Mouse (Mus musculus) right cerebral cortex, postnatal 36 days (tissue): ENCODE data around the gene Caps2.
A peak's percentile ranks its signal among the peaks of the same experiment; 100 is the strongest.
"Not testable (repeated sequence)": the region's sequence is repeated elsewhere in the genome, so short reads cannot be mapped to it uniquely, and the experiment has no call there.

Experiments
- DNase-seq, 2 experiments: peaks; one replicate each; pipeline ENCODE4 v3.0.0; 2022; ENCODE audit warnings: low spot score in 2 of 2, mixed read lengths in 1 of 2

Gene Caps2

GRCm38 (mm10) chr10:112163168-112163766 lies at the start of gene Caps2:
Caps2 (plus strand) TSS chr10:112163621.
- no peak for DNase-seq

DNA sequence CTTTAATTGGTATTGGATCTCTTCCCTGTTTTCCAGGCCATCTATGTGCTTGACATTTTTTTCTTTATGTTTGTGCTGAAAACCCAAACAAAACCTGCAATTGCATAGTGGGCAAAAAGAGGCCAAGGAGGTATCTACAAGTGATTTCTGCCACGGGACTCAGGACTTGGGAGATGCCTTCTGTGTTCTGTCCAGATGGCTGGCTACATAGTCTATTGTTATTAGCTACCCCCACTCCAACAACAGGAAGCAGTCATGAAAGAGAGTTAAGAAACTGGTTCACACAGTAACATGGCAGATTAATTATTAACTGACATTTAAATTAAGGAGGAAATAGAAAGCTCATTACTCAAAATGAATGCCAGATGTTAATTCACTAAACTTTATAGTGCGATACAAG lies 38.3 kb upstream of the Caps2 start:
- not testable (repeated sequence) for DNase-seq

GRCm38 (mm10) chr10:112127682-112128230 lies 35.7 kb upstream of the Caps2 start:
- DNase-seq: not testable (repeated sequence)

GRCm38 (mm10) chr10:112132194-112132593 lies 31.2 kb upstream of the Caps2 start:
- DNase-seq: no peak

GRCm38 (mm10) chr10:112138050-112138870 lies 25.2 kb upstream of the Caps2 start:
- peak in 1 of 2 experiments; percentile 42 for DNase-seq

- DNase-seq: no peak
Measured at GRCm38 (mm10) chr10:112138871-112139430, 24.5 kb upstream of the Caps2 start.

GRCm38 (mm10) chr10:112139834-112140233 lies 23.6 kb upstream of the Caps2 start:
- DNase-seq: no peak

GRCm38 (mm10) chr10:112159882-112160560 lies 3.4 kb upstream of the Caps2 start, which contains the start of gene Glipr1l3:
Glipr1l3 (minus strand) TSS chr10:112160327.
- peak; percentile 80 to 88 for DNase-seq

DNA sequence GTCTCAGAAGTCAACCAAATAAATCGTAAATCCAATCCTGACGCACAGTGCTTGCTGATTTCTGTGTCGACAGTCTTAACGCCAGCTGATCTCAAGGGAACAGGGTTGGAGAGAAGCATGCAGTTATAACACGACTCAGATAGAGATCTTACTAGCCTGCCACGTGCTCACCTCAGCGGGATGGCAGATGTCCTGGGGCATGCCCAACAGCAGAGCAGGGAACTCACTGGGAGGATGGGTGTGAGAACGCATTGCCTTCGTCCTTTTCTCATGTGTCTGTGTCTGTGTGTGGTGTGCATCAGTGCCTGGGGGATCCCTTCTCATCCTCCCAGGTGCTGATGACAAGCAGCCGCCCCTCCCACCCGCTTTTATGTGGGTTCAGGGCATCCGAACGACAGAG lies 13.6 kb downstream of the Caps2 start:
- DNase-seq: not testable (repeated sequence)

DNA sequence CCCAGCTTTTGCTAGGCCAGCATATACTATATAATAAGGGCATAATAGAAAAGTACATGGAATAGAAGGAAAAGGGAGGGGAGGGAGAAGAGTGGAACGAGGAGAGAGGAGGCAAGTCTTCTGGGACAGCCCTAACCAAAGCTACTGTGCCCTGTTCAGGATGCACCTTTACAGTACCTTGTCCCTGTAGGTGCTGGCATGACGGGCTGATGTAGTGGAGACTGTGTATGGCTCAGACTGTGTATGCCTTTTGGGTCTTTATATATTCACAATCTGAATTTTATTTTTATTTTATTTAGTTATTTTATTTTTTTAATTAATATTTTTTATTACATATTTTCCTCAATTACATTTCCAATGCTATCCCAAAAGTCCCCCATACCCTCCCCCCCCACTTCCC lies 30.5 kb downstream of the Caps2 start:
- not testable (repeated sequence) for DNase-seq

DNA sequence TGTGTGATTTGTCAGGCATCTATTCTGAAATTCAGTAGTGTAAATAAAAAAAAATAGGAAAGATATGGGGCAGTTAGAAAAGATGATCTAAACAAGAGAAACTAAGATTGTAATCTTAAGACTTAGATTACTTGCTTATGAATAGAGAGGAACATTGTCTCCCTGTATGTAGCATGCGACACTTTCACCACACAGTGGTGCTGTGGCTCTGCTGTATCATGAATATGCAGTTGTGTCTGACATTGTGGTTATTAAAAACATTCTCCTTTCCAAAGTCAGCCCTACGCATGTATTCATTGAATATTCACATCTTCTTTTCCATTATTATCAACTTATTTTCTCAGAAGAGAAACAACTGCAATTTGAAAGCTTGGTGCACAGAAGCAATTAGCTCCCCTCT lies 40.0 kb downstream of the Caps2 start:
- peak; percentile 18 to 22 for DNase-seq

DNA sequence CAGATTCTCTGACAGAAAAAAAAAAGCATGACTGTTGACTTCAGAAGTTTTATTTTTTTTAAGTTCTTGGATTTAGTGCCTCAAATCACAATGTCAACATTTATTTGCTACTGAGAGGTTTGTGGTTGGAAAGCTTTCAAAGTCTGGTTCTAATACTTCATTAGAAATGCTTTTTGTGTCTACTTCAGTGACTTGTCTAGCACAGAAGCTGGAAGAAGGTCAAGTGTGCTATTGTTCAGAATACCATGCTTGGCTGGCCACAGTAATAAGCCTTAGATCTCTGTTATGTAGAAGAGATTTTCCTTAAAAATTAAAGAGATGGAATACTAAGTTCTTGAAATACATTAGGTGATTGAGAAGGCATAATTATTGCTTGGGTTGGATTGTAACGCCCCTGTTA lies 63.7 kb downstream of the Caps2 start:
- no peak for DNase-seq

DNA sequence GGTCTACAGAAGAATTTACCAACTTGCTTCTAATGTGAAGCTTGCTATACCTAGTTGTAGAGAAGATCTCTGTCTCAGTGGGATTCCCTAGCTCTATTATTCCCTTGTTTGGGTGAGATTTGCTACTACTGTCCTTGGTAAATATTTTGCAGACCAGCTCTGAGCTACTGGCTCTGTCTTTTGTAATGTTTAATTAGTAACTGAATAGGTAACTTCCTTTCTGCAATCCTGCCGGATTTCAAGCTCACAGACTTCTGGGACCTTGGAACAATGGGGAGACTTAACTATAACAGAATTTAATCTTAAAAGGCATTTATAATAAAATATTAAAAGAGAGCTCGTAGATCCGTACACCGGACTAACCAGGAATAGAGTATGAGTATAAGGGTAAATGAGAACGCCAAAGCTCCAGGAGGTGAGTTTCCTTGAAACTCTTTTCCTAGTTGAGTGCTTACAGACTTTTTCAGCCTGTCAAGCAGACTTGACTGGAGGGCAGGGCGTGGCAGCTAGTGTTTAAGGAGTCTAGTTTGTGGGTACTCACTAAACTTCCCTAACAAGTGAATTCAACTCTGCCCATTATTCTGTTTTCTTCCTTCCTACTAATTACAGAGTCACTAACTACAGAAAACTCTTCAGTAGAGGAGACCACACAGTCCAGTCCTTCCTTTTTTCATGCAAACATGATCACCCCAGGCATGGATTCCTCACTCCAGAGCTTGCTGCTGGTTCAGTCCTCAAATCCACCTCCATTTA lies 65.8 kb downstream of the Caps2 start:
- DNase-seq: not testable (repeated sequence)

DNA sequence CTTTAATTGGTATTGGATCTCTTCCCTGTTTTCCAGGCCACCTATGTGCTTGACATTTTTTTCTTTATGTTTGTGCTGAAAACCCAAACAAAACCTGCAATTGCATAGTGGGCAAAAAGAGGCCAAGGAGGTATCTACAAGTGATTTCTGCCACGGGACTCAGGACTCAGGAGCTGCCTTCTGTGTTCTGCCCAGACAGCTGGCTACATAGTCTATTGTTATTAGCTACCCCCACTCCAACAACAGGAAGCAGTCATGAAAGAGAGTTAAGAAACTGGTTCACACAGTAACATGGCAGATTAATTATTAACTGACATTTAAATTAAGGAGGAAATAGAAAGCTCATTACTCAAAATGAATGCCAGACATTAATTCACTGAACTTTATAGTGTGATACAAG lies 69.3 kb downstream of the Caps2 start:
- DNase-seq: not testable (repeated sequence)

DNA sequence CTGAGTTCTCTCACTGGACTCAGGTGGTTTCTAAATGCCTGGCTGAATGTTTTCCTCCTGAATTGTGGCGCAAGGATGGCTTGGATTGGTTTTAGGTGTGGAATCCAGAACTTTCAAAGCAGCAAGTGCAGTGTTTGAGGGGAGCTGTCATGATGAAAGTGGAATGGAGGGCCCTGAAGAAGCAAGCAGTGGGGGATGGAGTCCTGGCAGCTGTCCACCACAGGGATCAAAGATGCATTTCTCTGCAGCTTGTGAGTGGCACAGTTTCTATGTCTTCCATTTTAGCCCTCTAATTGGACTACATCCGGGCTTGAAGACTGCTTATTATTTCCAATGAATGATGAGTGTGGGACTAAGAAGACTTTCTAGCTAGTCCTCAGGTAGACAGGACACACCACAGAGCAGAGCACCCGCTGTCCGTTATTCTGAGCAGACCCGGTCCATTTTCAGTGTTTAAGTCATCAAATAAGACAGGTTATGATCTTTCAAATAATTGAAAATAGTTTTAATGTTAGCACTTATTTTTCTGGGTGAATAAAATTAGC lies 72.0 kb downstream of the Caps2 start:
- DNase-seq: not testable (repeated sequence)

DNA sequence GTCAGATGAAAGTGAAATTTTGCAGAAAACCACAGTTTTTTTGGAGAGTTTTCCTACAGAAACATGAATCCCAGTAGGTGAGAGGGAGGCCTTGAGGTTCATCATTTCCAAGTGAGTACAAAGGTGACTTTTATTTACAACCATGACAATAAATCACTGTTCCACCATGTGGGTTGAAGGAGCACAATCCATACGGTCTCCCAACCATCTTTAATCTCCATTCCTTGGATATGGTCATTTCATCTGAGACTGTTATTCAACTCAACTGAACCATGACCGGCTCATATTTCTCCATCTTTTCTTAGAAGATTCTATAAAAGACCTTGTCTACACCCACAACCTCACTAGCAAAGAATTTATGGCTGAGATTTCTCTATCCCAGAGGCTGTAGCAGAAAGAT lies 84.9 kb downstream of the Caps2 start:
- DNase-seq: no peak

DNA sequence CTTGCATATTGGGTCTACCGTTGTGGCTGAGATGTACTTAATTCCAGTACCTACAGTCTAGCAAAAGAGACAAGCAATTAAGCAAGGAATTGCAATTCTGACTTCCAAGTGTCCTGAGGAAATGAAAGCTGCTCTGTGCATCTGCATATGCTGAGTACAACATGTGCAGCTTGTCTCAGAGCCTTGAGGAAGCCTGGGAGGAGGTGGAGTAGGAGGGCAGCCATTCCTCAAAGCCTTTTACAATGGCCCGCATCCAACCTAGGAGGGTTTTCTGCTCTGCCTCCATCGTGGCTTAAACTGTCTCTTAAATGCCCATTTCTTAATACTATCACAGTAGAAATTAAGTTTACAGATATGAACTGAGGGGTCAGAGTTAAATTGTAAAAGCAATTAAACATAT lies 100.0 kb downstream of the Caps2 start:
- DNase-seq: peak; percentile 11 to 58
